Mouse (Mus musculus) embryonic facial prominence, embryonic 13.5 days (tissue): ENCODE results near the gene Cnst. TPM values are rescaled to one million over a fixed set of nuclear protein-coding genes. Genes with fewer than 3 reads are reported as not detected.
A peak's percentile ranks its signal among the peaks of the same experiment; 100 is the strongest.

Source experiments
- ATAC-seq: fragments of 200-750 bp; cut with Nextera tagmentation; 2 replicates; pipeline ENCODE4 v1.8.0; 2017; ENCODE audit warnings: low read depth; ENCODE audit not compliant: insufficient number of reproducible peaks, insufficient read depth, low FRiP score, low TSS enrichment
- H3K27ac ChIP-seq: fragments of 300-500 bp; sonication (generic); 2 replicates; pipeline ENCODE4 v1.5.1; 2015; ENCODE audit warnings: moderate library complexity, mild to moderate bottlenecking, inconsistent platforms
- H3K27me3 ChIP-seq: fragments of 300-500 bp; sonication (generic); 2 replicates; pipeline ENCODE4 v1.6.1; 2015; ENCODE audit warnings: mild to moderate bottlenecking, inconsistent platforms
- H3K36me3 ChIP-seq: fragments of 300-500 bp; sonication (generic); 2 replicates; pipeline ENCODE4 v1.6.1; 2015; ENCODE audit warnings: mild to moderate bottlenecking, inconsistent platforms
- H3K4me1 ChIP-seq: fragments of 300-500 bp; sonication (generic); 2 replicates; pipeline ENCODE4 v1.6.1; 2015; ENCODE audit warnings: inconsistent platforms
- H3K4me2 ChIP-seq: fragments of 300-500 bp; sonication (generic); 2 replicates; pipeline ENCODE4 v1.6.1; 2015; ENCODE audit warnings: moderate library complexity, mild to moderate bottlenecking, inconsistent platforms
- H3K4me3 ChIP-seq: fragments of 300-500 bp; sonication (generic); 2 replicates; pipeline ENCODE4 v1.5.1; 2015; ENCODE audit warnings: mild to moderate bottlenecking, inconsistent platforms
- H3K9ac ChIP-seq: fragments of 300-500 bp; sonication (generic); 2 replicates; pipeline ENCODE4 v1.6.1; 2015; ENCODE audit warnings: mild to moderate bottlenecking, inconsistent platforms
- H3K9me3 ChIP-seq: fragments of 300-500 bp; sonication (generic); 2 replicates; pipeline ENCODE4 v1.6.1; 2016; ENCODE audit warnings: inconsistent platforms
- WGBS: fragments of 180-500 bp; shearing (Covaris S2); methylation state at CpG from one replicate; pipeline ENCODE4 v1.1.7; 2015; ENCODE audit warnings: mixed read lengths; 5-methylcytosine and 5-hydroxymethylcytosine counted together
- polyA plus RNA-seq: library from polyadenylated mRNA; unstranded; fragments of >200 nt; fragmentation: Nextera tagmentation; extraction: Ambion mirVana; gene quantifications from 2 replicates; pipeline ENCODE4 v1.2.1, GENCODE M21; 2015

Cnst gene
- polyA plus RNA-seq, 1 experiment from 2014 or later: 17.4 TPM

DNA sequence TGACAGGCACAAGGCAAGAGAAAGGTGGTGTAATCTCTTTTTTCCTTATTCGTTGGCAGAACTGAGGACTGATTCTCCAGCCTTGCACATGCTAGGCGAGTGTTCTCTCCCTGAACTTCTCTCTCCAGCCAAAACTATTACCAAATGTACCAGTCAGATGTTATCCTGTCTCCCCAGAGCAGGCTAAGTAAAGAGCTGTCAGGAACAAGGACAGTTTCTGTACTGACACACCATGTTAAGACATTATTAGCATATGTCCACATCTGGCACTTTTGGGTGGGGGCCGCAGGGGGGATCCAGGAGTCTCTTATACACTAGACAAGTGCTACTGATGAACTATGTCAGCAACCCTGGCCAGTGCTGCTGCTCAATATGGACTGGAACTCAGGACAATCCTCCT is 10.8 kb downstream of the Cnst start:
- Histone ChIP-seq H3K27ac (no peak overlapping the region), H3K36me3 (no peaks in the 10 kb centered on the region; the same call in 1 of the 2 replicates)
- 78% methylated on average over 3 of the region's 3 CpGs for WGBS

DNA sequence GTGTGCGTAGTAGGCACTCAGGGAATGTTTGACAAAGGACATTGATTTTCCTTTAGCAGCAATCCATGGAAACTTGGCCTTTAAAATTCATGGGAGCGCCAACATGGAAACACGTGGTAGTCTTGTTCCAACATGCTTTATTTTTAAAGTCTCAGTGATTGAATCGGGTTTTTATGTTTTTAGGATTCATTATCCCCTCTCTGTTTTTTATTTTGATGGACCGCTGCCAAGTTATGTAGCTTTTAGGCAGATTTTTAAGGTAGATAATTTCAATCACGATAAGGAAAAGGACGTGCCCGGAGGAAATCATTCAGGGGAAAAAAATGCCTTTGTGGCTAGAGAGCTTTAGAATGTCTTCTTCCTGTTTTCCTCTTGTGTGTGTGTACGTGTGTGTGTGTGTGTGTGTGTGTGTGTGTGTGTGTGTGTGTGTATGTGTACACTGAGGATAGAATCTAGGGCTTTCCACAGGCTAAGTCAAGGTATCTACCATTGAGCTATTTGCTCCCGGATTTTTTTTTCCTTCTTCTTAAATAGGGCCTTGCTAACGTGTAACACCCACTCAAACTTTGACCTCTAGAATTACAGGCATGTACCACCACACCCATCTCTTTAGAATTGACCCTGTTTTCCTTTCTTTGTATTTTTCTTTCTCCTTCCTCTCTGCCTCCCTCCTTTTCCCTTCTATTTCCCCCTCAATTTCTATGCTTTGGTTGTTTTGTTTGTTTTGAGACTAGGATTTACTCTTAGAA is 13.4 kb downstream of the Cnst start:
- Histone ChIP-seq H3K4me2 (no peak overlapping the region), H3K27ac (peak overlapping the region; percentile 70), H3K36me3 (no peaks in the 10 kb centered on the region; the same call in 1 of the 2 replicates), H3K9me3 (no peaks in the 10 kb centered on the region), H3K4me1 (peaks cover 37% of the 10 kb centered on the region), H3K4me3 (no peak overlapping the region), H3K9ac (no peak overlapping the region), H3K27me3 (no peaks in the 10 kb centered on the region)
- 52% methylated on average over 11 of the region's 11 CpGs for WGBS
- no peak for ATAC-seq

More for the DNA sequence above, 10.8 kb downstream of the Cnst start:
- Histone ChIP-seq H3K27me3 (no peaks in the 10 kb centered on the region), H3K4me3 (no peak overlapping the region), H3K9ac (no peak overlapping the region), H3K4me2 (no peak overlapping the region), H3K9me3 (no peaks in the 10 kb centered on the region), H3K4me1 (peaks cover 31% of the 10 kb centered on the region)
- no peak for ATAC-seq

DNA sequence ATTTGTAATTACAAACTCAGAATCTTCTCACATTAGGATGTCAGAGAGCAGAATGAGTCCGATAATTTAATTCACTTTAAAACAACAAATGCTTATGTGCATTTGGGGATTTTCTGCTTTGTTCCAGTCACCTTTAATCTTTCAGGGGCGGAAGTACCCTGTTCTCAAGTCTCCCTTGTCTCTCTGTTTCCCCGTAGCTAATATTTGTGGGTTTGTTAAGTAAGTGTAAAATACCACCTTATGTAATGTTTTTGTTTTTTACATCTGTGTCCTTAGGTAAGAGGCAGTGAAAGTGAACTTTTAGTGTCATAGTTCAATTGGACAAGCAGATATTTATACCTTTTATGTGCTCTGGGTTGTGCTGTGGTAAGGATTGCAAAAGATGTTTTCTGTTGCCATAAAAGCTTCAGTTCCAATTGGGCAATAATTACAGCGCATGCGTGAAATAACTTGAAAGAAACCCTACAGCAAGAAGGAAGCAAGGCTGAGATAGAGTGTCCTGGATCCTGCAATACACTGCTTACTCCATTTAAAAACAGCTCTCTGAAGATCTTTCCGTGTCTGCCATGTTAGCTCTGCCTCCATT is 14.8 kb downstream of the Cnst start:
- H3K4me1 ChIP-seq: peaks cover 37% of the 10 kb centered on the region
- H3K4me3 ChIP-seq: no peak overlapping the region
- H3K9ac ChIP-seq: no peak overlapping the region
- H3K36me3 ChIP-seq: no peaks in the 10 kb centered on the region; the same call in 1 of the 2 replicates
- no peaks in the 10 kb centered on the region for H3K9me3 ChIP-seq
- no peak overlapping the region for H3K27ac ChIP-seq
- H3K4me2 ChIP-seq: no peak overlapping the region
- H3K27me3 ChIP-seq: no peaks in the 10 kb centered on the region
- no peak for ATAC-seq
- WGBS: 72% methylated on average over 6 of the region's 6 CpGs

DNA sequence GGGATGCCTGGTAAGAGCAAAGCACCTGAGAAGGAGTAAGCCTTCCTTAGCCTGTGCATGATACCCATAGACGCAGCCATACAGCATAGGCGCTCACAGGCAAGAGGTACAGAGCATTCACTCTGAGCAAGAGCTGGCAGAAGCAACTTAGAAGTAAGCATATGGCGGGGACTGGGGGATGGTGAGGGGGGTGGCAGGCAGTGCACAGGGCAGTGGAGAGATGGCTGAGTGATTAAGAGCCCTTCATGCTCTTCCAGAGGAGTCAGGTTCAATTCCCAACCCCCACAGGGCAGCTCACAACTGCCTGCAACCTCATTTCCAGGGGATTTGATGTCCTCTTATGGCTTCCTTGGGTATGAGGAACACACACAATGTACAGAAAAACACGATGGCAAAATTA is 17.0 kb downstream of the Cnst start:
- no peaks in the 10 kb centered on the region for H3K27me3 ChIP-seq
- H3K4me2 ChIP-seq: no peak overlapping the region
- no peak overlapping the region for H3K9ac ChIP-seq
- no peaks in the 10 kb centered on the region for H3K36me3 ChIP-seq
- H3K9me3 ChIP-seq: no peaks in the 10 kb centered on the region
- H3K4me1 ChIP-seq: peaks cover 40% of the 10 kb centered on the region
- ATAC-seq: no peak
- H3K4me3 ChIP-seq: no peak overlapping the region
- 83% methylated on average over 4 of the region's 4 CpGs for WGBS
- 0 out of 2 replicates have a peak overlapping the region, but pooled peaks have one; percentile 17 for H3K27ac ChIP-seq

DNA sequence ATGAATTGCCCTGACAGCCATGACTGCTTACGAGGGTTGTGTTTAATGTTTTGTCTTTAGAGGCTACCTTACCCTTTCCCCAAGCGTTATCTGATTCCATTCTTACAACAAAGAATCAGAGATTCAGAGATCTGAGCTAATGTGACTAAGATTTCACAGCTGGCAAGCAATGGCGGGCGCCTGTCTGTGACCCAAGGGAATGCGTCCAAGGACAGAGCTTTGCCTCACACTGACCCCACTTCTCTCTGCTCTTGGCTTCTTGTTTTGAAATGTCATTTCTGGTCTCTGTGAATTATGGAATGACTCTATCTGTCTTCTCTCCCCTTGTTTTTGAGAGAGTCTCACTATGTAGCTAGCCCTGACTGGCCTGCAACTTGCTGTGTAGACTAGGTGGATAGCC is 17.8 kb downstream of the Cnst start:
- no peak overlapping the region for H3K4me3 ChIP-seq
- H3K9ac ChIP-seq: no peak overlapping the region
- no peaks in the 10 kb centered on the region for H3K27me3 ChIP-seq
- H3K4me1 ChIP-seq: peaks cover 38% of the 10 kb centered on the region
- WGBS: 56% methylated on average over 5 of the region's 5 CpGs
- ATAC-seq: no peak
- no peaks in the 10 kb centered on the region for H3K36me3 ChIP-seq
- H3K27ac ChIP-seq: no peak overlapping the region
- no peak overlapping the region for H3K4me2 ChIP-seq
- H3K9me3 ChIP-seq: no peaks in the 10 kb centered on the region

DNA sequence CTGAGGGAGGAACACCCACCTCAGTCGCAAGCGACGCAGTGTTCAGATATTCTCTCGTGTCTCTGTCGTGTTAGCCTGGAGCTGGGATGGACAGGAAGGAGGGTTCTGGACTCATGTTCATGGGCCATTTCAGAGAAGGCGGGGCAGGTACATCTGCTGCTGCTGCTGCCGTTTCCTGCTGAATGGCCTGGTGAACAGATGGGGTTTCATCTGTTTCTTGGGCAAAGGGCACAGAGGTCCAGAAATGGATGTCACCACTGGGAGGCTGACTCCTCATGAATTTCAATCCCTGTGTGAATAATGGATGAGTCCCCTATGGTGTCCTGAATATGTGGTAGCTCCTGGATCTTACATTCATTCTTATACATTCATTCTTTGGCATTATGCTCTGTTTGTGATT is 21.4 kb downstream of the Cnst start:
- 56% methylated on average over 7 of the region's 7 CpGs for WGBS
- Histone ChIP-seq H3K27ac (no peak overlapping the region), H3K9me3 (no peaks in the 10 kb centered on the region), H3K36me3 (no peaks in the 10 kb centered on the region), H3K4me1 (peaks cover 27% of the 10 kb centered on the region), H3K4me3 (no peak overlapping the region), H3K9ac (no peak overlapping the region), H3K4me2 (no peak overlapping the region), H3K27me3 (no peaks in the 10 kb centered on the region)
- no peak for ATAC-seq

DNA sequence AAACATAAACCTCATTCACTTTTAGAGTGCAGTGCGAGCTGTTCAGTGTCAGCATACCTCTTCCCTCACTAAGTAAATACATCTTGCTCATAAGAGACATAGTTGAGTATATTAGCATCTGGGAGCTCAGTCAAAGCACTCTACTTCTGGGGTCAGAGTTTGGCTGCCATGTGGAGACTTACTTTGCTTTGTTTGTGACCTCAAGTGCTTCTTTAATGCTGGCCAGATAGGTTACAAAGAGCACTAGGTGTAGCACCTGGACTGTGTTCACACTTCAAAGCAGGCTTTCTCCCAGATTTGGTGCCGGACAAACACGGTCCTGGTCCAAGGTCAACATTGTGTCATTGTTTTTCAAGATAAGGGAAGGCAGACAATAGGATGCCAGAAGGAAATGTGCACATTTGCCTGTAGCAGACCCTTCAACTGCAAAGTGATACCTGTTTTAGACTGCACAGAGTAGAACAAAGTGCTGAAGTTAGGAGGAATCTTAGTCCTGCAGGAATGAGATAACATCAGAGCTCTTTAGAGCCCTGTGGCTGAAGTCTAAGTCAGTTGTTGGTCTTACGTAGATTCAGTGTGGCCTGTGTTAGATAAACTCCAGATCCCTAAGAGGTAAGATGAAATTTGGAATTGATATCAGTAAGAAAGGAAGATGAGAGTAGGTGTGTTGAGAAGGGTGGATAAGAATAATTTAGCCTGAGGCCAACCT is 22.7 kb downstream of the Cnst start:
- Histone ChIP-seq H3K36me3 (no peaks in the 10 kb centered on the region), H3K9me3 (no peaks in the 10 kb centered on the region), H3K27me3 (no peaks in the 10 kb centered on the region), H3K4me3 (no peak overlapping the region), H3K9ac (no peak overlapping the region), H3K27ac (no peak overlapping the region), H3K4me2 (no peak overlapping the region), H3K4me1 (peaks cover 19% of the 10 kb centered on the region)
- no peak for ATAC-seq
- 77% methylated on average over 4 of the region's 4 CpGs for WGBS

DNA sequence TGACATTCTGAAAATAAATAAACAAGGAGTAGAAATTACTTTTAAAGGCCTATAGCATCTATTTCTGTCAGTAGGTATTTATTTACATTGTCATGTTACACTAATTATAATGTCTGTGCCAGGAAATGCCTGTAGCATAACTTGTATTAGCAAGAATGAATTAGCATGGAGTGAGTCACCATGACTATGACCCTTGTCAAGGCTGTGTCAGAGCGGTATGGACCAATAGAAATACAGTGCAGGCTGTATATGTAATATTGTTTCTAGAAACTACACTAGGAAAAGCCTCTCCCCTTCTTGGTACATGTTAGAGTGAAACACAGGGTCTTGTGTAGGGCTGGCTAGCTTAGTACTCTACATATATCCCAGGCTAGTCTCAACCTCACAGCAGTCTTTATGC is 24.3 kb downstream of the Cnst start:
- no peak overlapping the region for H3K4me2 ChIP-seq
- H3K9me3 ChIP-seq: no peaks in the 10 kb centered on the region
- H3K9ac ChIP-seq: no peak overlapping the region
- H3K4me1 ChIP-seq: peaks cover 27% of the 10 kb centered on the region
- ATAC-seq: no peak
- no peaks in the 10 kb centered on the region for H3K27me3 ChIP-seq
- WGBS: 91% methylated on average over 1 of the region's 1 CpGs
- no peak overlapping the region for H3K4me3 ChIP-seq
- H3K36me3 ChIP-seq: no peaks in the 10 kb centered on the region
- no peak overlapping the region for H3K27ac ChIP-seq

DNA sequence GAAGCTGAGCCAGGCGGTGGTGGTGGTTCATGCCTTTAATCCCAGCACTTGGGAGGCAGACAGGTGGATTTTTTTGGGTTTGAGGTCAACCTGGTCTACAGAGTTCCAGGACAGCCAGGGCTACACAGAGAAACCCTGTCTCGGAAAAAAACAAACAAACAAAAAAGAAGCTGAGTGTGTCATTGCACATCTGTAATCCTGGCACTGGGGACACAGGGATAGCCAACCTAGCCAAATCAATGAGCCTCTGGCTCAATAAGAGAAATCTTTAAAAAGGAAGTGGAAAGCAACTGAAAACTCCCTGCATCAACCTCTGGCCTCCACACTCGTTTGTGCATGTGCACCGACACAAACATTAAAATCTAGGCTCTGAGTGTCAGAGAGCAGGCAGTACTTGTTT is 25.5 kb downstream of the Cnst start:
- WGBS: 76% methylated on average over 4 of the region's 4 CpGs
- H3K4me2 ChIP-seq: no peak overlapping the region
- H3K4me1 ChIP-seq: peaks cover 27% of the 10 kb centered on the region
- H3K36me3 ChIP-seq: no peaks in the 10 kb centered on the region
- no peak overlapping the region for H3K4me3 ChIP-seq
- H3K9me3 ChIP-seq: no peaks in the 10 kb centered on the region
- ATAC-seq: no peak
- H3K9ac ChIP-seq: no peak overlapping the region
- no peaks in the 10 kb centered on the region for H3K27me3 ChIP-seq
- H3K27ac ChIP-seq: no peak overlapping the region

DNA sequence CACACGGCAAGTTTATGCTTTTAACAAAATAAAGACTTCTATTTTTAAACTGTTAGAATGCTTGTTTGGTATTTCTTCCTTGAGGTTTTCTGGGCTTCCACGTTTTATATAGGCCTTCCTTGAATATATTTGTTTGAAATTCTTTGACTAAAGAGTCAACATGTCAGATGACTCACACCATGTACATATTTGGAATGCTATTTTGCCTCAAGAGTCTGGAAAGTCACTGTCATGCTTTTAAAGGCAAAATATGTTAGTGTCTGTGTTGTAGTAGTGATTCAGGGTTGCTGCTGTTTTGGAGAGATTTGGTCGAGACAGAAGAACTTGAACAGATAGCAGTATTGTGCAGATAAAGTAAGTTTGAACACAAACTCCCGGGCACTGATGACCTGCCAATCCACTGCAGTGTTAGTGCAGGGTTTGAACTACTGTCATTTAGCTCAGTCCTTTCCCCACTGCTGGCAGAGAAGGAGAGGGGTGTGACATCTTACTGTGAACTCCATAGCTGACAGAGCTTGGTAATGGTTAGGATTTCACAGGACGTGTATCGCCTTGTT is 27.6 kb downstream of the Cnst start:
- Histone ChIP-seq H3K9me3 (no peaks in the 10 kb centered on the region), H3K4me3 (no peak overlapping the region), H3K36me3 (0 out of 2 replicates have a peak, but pooled peaks cover under 1% of the 10 kb centered on the region), H3K9ac (no peak overlapping the region), H3K27me3 (no peaks in the 10 kb centered on the region), H3K4me1 (peaks cover 17% of the 10 kb centered on the region), H3K27ac (peak overlapping the region; percentile 29; the same call in 1 of the 2 replicates), H3K4me2 (no peak overlapping the region)
- ATAC-seq: no peak
- 65% methylated on average over 6 of the region's 6 CpGs for WGBS

DNA sequence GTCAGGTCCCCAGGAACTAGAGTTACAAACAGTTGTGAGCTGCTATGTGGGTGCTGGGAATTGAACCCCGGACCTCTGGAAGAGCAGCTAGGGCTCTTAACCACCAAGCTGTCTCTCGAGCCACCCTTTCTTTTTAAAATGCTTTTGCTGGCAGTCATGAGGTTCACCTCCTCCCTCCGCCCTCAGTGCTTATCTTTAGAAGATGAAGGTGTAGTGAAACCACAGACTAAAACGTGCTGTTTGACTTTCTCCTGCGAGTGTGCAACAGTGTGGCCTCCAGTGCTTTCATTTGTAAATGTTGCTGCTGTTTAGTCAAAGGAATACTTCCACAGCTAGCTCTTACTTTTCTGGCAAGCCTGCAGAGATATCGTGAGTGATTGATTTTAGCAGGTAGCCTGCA is 32.5 kb downstream of the Cnst start:
- WGBS: 76% methylated on average over 6 of the region's 6 CpGs
- no peak for ATAC-seq
- no peak overlapping the region for H3K27ac ChIP-seq
- no peaks in the 10 kb centered on the region for H3K9me3 ChIP-seq
- peaks cover 12% of the 10 kb centered on the region for H3K4me1 ChIP-seq
- H3K36me3 ChIP-seq: peaks cover 18% of the 10 kb centered on the region
- no peak overlapping the region for H3K4me2 ChIP-seq
- no peaks in the 10 kb centered on the region for H3K27me3 ChIP-seq
- H3K4me3 ChIP-seq: no peak overlapping the region
- H3K9ac ChIP-seq: no peak overlapping the region
